Mouse (Mus musculus) c-Kit-positive CD71-positive TER-119-positive erythroid progenitor cells, embryonic 14.5 days (primary cell): Measurements from ENCODE around the gene Gramd1b.

ENCODE experiments used
- DNase-seq: peaks from one replicate; pipeline ENCODE4 v3.0.0-alpha.2; 2013; ENCODE audit warnings: low spot score

The Gramd1b gene

DNA sequence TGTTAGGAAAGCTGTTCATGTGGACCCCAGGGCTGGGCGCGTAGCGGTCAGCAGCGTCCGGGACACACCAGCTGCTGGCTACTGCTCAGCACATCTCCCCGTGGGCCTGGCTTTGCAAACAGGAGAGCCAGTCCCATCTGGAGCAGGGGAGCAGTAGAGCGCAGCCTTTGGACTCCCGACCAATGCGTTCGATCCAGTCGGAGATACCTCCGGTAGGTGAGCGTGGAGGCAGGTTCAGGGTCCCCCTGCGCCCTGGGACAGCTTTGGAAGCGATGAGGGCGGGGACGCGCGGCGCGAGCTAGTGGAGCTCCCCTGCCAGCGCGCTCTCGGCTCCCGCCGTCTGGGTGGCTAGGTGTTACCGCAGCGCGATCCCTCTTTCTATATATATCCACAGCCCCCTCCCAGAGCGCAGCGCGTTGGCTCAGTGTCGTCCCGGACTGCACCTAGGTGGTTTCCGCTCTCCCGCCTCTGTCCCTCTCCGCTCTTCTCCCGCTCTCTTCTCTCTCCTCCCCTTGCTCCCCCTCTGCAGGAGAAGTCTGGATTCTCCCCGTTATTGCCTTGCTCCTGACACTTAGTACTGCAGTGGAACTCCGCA is at the start of gene Gramd1b:
Gene Gramd1b, minus strand, starts transcription at position 357 of the 595 bp plus-strand sequence.
- no peak for DNase-seq

DNA sequence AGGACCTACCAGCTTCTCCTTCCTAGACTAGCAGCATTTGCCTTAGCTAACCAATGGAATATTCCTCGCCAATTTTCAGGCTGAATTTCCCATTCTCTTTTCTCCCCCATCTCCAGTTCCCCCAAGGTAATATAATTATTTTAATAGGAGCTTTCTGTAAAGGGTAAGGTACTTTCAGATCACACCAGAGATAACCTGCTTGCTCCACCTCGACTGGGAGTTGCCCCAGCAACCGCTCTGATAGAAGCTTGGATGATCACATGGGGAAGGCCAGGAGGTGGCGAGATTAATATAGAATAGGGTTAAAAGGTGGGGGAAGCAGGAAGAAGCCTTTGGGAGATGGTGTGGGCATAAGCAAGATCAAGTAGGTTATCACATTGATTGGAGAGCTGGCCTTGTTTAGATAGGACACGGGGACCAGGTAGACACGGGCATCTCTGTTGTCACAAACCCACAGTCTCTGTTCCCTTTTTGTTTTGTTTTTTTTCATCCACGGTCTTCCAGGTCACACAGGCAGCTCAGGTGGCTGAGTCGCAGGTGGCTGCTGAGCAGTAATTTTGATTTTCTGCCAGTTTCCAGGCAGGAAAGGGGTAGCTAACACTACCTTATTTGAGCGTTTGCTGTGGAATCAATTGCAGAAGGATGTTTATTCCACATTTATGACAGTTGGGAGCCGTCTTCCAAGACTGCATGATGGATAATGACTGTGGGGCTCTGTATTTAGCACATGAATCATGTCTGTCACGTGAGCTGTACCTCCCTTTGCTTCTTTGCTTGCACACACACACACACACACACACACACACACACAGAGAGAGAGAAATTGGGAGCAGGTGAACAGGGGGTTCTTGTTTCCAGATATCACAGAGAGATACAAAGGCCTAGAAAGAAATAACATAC is 47.8 kb upstream of the Gramd1b start:
- DNase-seq = no peak

DNA sequence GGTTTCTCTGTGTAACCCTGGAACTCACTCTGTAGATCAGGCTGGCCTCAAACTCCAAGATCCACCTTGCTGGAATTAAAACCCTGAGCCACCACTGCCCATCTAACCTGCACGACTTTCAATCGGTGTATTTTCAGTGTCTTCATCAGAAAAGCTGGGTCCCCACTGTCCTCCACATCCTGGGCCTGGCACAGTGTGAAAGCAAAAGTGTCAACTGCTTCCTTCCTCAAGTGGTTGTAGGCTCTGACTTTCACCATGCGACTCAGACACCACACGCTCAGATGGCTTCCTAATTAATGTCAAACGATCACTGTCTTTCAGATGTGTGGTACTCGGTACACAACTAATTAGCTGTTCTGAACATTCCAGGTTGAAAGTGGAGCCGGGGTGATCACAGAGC is 45.9 kb upstream of the Gramd1b start:
- DNase-seq = no peak

DNA sequence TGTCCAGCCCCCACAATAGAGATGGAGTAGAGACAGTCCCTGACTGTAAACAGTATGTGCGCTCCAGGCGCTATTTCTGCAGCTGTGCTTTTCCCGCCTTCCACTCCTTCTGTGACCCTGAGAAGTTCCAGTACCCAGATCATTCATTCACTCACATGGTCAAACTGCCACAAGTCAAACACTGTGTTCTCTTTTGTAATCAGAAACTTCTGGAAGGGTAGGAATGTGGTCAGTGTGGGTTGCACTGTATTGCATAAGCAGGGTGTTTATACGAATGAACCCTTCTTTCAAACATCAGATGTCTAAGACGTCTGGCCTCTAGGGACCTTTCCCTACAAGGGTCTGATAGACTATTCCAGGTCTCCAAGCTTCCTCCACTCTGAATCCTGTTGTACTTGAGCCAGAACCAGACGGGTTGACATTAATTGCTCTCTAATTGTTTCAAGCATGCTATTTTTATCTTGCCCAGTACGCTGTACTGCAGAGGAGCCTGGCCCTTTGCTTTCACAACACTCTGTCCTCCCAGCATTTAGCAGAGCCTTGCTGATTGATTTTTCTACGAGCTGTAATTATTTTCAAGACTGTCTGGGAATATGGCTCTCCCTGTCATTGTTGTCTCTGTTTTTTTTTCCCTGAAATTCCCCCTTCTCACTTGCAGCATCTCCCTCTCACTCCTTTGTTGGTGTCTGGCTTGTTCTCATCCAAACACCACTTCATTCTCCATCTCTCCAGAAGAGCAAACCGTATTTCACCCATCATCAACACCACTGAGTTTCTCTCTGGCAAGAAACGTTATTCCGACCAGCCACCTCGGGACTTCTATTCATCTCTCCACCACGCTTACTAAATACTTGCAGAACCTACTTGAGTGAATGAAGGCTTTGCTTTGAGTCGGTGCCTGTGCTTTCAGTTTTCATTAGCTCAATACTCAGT is 44.1 kb upstream of the Gramd1b start:
- no peak for DNase-seq

DNA sequence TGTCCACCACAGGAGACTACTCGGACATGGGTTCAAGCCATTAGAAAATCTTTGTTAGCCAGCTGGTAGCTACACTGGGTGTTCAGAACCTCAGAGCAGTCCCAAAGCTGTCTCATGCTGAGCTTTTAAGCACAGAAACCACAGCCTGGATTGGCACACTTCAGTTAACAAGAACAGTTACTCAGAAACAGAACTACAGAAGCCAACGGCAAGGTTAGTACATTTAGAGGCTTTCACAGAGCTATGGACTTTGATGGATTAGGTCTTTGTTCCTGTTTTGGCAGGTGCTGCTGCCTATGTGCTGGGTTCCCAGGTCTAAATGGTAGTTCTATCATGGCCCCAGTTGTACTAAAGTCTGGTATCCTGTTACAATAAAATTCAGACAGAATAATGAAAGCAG is 40.1 kb upstream of the Gramd1b start:
- DNase-seq = no peak

DNA sequence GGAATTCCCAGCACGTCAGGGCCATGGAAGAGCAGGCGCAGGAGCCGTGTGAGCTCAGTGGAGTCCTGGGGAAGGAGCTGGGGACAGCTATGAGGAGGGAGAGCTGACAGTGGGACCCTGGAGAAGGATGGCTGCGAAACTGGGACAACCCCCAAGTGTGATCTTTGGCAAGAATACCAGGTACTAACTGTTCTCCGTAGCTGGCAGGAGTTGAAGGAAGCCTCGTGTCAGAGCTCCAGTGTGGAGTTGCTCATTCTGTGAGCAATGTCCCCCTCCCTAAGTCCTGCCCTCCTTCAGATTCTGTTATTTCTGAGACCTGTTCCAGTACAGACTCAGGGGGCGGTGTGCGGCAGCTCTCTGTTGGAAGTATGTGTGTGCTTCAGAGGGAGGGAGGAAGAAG is 36.9 kb upstream of the Gramd1b start:
- DNase-seq = no peak

DNA sequence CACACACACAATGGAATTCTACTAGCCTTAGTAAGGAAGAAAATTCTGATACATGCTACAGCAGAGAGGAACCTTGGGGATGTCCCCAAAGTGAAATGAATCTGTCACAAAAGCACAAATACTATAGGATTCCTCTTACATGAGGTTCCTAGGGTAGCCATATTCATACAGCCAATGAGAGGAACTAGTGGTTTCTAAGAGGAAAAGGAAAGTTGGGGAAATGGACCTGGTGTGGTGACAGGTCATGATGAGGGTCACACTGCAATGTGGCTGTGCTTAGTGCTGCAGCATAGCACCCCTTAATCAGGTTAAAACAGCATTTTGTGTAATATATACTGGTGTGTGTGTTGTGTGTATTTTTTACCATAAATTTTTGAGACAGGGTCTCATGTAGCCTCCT is 32.6 kb upstream of the Gramd1b start:
- no peak for DNase-seq

DNA sequence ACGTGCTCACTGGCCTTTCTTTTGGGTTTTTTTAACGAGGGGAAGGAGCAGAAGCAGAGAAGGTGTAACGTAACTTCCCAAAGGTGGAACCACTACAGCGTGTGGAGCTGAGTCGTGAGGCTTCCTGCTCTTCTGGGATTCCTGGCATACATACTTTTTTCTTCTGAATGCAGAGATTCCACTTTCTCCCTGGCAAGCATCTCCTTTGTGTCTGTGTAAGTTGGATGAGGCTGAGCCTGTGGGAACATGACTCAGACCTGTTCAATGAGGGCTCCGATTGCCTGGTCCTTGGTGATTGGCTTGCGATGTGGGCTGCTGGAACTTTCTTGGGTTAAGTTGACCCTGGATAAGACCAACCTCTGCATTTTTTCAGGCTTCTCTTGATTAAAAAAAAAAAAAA is 28.5 kb upstream of the Gramd1b start:
- DNase-seq = no peak

DNA sequence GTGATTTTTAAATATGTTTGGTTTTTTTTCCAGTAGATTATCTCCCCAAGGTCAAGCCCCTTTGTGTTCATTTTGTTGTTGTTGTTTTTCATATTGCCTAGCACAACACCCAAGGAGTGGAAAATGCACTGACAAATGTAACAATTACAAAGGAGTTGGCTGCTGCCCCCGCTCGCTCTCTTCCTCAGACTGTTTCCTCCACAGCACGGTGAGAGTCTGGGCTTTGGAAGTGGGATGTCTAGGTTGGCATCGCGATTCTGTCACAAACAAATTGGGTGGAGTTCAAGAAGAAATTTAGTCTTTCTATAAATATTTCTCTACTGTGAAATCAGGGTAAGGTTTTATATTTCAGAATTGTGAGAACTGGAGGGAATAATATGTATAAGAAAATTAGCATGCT is 26.6 kb upstream of the Gramd1b start:
- no peak for DNase-seq

DNA sequence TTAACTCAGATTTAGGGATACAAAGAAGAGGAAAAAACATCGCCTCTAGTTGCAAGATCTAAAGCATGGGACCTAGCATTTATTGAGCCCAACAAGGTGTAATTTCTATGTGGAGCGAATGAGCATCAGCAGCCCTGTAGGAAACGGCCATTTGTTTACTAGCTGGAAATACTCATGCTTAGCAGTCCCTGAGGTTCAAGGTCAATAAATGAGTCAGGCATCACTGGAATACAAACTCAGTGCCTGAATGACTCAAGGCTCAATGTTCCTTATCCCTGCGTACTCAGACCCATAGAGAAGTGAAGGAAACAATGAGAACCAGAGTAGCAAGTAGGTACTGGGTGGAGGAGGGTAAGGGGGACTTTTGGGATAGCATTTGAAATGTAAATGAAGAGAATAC is 25.2 kb upstream of the Gramd1b start:
- no peak for DNase-seq

DNA sequence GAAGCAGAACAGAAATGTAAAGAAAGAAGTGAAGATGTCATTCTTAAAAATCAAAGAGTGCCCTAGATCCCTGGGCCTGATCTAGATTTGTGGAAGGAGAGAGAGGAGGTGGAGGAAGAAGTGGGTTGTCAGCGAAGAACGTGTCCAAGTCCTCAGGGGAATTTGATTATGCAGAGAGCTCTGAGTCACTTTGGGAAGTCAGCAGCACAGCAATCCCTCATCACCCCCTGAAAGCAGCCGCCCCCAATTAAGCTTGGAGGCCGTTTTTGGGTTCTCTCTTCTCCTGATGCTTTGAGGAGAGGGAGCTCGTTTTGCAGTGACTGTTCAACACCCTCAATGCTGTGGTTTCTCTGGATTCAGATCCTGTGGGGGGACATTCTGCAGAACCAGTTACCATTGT is 24.1 kb upstream of the Gramd1b start:
- DNase-seq = no peak

DNA sequence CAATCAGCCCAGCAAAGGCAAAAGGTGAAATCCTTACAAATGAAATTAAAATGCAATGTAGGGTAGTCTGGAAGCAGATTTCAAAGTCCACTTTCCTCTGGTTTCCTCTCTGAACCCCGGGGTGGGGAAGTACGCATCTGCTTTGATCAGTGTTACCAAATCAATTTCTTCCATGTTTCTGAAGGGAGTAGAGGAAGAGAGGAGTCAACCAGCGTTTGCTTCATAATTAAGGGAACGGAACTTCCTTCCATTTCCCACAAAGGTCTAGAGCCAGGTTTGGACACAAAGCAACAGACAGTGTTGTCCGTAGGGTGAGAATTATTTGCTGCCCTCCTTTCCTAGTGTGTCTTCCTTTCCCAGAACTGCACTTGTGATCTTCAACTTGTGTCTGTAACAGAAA is 16.7 kb upstream of the Gramd1b start:
- DNase-seq = no peak

DNA sequence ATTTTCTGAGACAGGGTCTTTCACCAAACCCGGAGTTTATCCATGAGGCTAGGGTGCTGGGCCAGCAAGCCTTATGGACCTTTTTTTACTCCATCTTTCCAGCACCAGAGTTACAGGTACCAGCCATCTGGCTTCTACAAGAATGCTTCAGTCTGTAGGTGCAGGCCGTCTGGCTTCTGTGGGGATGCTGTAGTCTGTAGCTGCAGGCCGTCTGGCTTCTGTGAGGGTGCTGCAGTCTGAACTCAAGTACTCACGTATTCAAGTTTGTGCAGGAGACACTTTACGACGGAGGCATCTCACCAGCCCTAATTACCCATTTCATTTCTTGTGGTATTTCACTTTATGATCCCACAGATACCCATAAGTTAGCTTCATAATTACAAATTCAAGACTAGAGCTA is 14.0 kb upstream of the Gramd1b start:
- no peak for DNase-seq

DNA sequence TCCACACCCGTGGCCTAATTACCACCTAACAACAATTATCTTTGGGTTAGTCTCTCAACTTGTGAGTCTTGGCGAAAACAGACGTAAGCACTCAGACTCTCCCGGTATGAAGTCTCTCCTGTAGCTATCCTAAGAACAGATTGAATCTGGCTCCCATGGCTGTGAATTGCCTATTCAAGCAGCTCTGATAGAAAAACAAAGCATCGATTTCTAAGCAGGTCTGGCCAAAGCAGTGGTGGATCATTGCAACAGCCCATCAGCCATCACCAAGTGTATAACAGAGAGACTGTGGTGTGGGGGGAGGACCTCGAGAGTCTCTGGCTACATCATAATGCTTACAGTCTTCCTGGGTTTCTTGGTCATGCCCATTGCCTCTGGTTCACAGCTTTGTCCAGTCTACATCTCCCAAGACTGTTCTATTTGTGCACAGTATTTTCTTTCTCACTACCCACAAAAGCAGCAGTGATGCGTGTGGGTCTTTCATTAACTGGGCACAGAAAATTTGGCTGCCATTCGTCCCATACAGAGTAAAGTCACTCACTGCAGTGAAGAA is 8.5 kb upstream of the Gramd1b start:
- no peak for DNase-seq

DNA sequence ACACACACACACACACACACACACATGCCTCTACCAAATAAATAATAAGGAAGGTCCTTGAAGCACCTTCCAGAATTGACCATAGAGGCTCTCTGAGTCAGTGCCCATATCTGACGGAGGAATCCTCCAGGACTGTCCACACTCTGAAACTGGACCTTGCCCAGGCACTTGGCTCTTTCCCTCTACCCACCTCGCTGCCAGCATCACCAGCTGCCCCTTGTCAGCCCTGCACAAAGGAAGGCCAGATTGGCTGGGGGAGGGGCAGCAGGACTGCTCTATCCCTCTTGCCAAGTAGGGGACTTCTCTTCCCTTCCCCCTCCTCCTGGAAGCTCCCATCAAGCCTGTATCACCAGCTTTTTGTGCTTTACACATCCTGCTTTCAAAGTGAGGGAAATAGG is 6.5 kb upstream of the Gramd1b start:
- DNase-seq = no peak

DNA sequence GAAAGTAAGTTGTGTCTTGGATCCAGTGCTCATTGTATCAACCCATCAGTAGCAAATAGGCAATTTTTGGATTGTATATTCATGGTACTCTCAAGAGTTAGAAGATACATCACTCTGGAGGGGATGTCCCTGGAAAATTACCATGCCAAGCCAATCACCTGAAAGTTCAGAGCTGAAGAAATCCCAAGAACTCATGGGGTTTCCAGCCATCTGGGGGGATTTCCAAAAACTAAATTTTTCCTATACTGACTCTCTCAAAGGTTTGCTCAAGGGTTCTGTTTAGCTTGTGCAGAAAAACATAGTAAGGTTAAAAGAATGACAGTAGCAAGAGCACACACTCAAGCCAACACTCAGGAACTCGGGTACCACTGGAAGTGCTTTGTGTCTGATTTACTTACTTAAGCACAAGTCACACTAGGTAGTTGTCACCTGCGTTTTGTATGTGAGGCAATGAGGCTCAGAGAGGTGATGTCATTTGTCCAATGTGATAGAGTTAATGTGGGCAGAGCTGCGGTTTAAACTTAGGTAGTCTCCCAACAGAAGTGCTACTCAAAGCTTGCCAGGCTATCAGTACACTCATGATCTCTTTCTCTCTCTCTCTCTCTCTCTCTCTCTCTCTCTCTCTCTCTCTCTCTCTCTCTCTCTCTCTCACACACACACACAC is 6.0 kb upstream of the Gramd1b start:
- DNase-seq = no peak

DNA sequence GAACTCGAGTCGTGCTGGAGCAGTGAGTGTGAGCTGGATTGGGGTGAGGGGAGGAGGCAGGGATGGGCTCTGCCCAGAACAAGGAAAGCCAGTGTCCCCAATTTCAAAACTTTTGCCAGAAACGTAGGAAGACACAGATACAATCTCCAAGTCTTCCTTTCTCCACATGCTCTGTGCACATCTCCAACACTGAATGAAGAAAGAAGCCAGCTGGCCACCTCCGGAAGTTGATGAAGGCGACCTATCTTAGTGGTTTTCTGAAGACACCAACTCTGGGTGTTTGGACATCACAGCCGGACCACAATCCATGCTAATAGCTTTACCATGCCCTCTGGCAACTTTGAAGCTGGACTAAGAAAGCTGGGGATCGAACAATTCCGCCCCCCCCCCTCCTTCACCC is 647 bp downstream of the Gramd1b start:
- DNase-seq = no peak

DNA sequence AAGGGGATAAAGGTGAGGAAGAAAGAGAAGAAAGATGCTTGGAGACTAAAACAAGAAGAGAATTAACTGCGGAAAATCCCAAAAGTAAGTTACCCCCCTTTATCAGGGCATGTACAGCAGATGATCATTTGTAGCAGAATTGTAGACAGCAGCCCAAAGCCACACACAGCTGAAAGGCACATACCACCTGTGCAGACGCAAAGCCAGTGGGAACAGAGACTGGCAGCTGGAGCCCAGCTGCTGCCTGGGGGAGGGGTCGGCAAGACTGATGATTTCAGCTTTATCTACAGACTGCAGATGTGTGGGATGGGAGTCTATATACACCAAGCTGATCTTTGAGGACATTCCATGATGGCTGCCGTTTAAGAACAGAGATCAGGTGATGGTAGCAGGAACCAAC is 2.5 kb downstream of the Gramd1b start:
- no peak for DNase-seq

DNA sequence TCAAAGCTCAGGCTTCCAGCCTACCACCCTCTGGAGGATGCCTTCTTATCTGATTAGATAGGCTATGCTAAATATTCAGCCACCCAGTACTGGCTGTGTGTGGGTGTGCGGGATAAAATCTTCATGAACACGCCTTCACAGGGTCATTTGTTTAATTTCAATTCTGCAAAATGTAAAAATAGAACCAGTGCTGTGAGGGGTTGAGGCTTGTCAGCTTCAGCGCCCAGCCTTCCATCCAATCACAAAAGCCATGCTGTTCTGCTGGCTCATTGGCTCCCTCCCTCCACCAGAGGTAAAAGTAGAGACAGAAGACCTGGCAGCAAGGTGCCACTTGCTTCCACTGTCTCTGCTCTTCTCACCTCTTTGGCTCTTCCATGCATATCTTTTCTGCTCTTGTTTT is 4.3 kb downstream of the Gramd1b start:
- no peak for DNase-seq

DNA sequence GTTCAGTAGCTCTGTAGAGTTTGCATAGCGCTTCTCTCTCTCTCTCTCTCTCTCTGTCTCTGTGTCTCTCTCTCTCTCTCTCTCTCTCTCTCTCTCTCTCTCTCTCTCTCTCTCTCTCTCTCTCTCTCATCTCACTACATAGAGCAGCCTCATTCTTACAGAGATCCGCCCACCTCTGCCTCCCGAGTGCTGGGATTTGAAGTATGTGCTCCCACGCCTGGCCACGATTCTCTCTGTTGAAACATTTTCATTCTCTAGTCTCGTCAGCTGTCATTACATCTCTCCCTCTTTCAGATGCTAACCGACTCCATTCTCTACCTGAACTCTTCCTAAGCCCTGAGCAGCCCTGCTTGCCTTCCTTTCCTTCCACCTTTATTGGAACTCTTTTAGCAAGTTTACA is 9.0 kb downstream of the Gramd1b start:
- no peak for DNase-seq

DNA sequence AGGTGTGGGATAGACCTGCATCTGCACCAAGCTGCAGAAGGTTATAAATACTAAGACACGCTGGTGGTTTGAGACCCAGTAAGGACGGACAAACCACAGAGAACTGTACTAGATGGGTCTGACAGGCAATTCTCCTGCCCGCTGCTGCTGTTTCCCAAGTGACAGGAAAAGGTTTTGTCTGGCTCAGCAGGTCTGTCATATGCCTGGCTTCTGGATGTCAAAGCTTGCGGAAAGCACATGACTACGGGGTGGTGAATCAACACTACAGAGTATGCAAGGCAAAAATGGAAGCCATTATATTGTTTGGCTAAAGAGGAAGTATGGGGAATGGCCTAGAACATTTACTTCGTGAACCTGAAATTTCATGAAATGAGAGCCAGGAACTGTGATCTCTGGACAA is 10.1 kb downstream of the Gramd1b start:
- no peak for DNase-seq

DNA sequence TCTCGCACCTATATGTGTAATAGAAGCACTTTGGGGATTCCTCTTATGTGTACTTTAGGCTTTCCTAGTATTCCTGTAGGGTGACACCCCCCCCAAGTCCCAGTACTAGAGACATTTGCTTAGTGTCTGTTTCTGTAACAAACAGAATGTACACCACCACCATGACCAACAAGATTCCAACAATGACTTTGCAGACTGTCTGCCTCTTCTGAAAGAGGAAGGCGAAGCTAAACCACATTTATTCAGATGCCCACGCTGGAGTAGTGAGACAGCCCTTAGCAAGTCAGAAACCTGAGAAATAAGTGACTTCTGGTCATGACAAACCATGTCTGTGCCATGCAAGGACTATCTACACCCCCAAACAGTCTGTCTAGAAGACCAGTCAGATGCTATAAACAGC is 11.9 kb downstream of the Gramd1b start:
- DNase-seq = no peak
